Mouse (Mus musculus) olfactory bulb, adult 2 months (tissue): ENCODE measurements around the gene Chd1l. TPM values are rescaled to one million over a fixed set of nuclear protein-coding genes. Genes with fewer than 3 reads are reported as not detected.

Experiments
- H3K27ac ChIP-seq: fragments of 200-500 bp; 2 replicates; pipeline ENCODE4 v1.5.1; 2012; ENCODE audit warnings: low read depth, low read length; ENCODE audit not compliant: insufficient read depth
- H3K4me1 ChIP-seq: fragments of 200-500 bp; 2 replicates; pipeline ENCODE4 v1.6.1; 2012; ENCODE audit warnings: low read length; ENCODE audit not compliant: control insufficient read depth, insufficient read depth
- H3K4me3 ChIP-seq: fragments of 200-500 bp; 2 replicates; pipeline ENCODE4 v1.5.1; 2012; ENCODE audit warnings: mild to moderate bottlenecking, low read depth, low read length, moderate library complexity; ENCODE audit not compliant: insufficient read depth
- CTCF ChIP-seq: fragments of 200-500 bp; IDR thresholded peaks from 2 replicates; pipeline ENCODE4 v1.5.1; 2012; ENCODE audit warnings: low read depth, mild to moderate bottlenecking, low read length, moderate library complexity; ENCODE audit not compliant: insufficient read depth
- POLR2A ChIP-seq: fragments of 200-500 bp; IDR thresholded peaks from 2 replicates; pipeline ENCODE4 v1.6.1; 2012; ENCODE audit warnings: mild to moderate bottlenecking, low read depth, low read length, moderate library complexity; ENCODE audit not compliant: insufficient read depth
- WGBS: fragments of 180-500 bp; shearing (Covaris S2); methylation state at CpG from one replicate; pipeline ENCODE4 v1.1.7; 2018; 5-methylcytosine and 5-hydroxymethylcytosine counted together
- polyA plus RNA-seq: library from polyadenylated mRNA; stranded (reverse); fragments of >200 nt; gene quantifications from 2 replicates; pipeline ENCODE4 v1.2.4, GENCODE M21; 2012; ENCODE audit warnings: low replicate concordance; ENCODE audit not compliant: missing spikeins, insufficient read depth, insufficient read length

Gene Chd1l
- polyA plus RNA-seq, 1 experiment, result not detected

DNA sequence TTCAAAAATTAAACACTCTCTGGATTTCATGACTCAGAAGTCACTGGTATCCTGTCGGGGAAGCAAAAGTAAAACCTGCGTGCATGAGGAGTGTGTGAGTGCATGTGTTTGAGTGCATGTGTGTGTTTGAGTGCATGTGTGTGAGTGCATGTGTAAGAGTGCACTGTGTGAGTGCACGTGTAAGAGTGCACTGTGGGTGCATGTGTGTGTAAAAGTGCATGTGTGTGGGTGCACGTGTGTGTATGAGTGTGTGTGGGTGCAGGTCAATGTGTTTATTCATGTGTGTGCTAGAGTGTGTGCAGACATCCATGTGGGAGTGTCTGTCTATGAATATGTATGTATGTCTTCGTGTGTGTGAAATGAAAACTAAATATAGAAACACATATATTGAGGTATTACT, 51.4 kb downstream of the Chd1l start:
- WGBS, result 91% methylated on average over 5 of the region's 5 CpGs
- H3K4me1 ChIP-seq, result no peaks in the 10 kb centered on the region
- H3K4me3 ChIP-seq, result no peak overlapping the region
- no peak for TF ChIP-seq POLR2A
- no peak overlapping the region for H3K27ac ChIP-seq

DNA sequence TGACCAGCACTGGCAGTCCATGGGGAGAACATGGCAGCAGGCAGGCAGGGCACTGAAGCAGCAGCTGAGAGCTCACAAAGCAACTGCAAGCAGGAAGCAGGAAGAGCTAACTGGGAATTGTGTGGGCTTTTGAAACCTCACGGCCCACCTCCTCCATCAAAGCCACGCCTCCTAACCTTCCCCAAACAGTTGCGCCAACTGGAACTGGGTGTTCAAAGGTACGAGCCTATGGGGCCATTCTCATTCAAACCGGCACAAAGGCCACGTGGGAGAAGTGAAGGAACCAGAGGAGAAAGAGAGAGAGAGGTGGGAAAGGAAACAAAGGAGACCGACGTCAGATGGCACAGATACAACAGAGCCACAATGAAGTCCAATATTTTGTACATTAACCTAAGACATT, 63.8 kb downstream of the Chd1l start:
- Histone ChIP-seq H3K4me3 (no peak overlapping the region), H3K27ac (no peak overlapping the region), H3K4me1 (0 out of 2 replicates have a peak, but pooled peaks cover 3% of the 10 kb centered on the region)
- 45% methylated on average over 8 of the region's 8 CpGs for WGBS
- TF ChIP-seq POLR2A, result no peak
- no peak for TF ChIP-seq CTCF

- TF ChIP-seq POLR2A, result no peak
- no peak for TF ChIP-seq CTCF
- Histone ChIP-seq H3K4me3 (no peak overlapping the region), H3K27ac (no peak overlapping the region), H3K4me1 (no peaks in the 10 kb centered on the region)
- WGBS, result 46% methylated on average over 1 of the region's 1 CpGs
Measured at GRCm38 (mm10) chr3:97540171-97540570, 69.8 kb downstream of the Chd1l start.

GRCm38 (mm10) chr3:97538634-97539033, 71.4 kb downstream of the Chd1l start:
- TF ChIP-seq CTCF, result no peak
- 59% methylated on average over 1 of the region's 1 CpGs for WGBS
- Histone ChIP-seq H3K27ac (no peak overlapping the region), H3K4me3 (no peak overlapping the region), H3K4me1 (no peaks in the 10 kb centered on the region)

DNA sequence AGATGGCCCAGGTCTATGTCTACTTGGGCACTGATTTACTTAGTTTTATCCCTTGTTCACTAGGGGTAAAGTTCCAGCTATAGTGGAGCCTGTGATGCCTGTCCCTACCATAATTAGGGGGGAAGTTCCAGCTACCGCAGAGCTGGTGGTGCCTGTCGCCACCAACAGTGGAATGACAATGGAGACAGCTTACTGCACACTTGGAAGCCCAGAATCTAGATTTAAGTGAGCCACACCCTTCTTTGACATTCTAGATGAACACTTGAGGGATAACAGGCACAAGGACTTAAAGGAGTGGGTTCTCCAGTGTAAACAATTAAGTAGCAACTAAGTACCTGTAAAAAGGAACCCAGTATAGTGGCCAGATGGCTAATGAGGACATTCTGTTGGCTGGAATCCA, 73.0 kb downstream of the Chd1l start:
- TF ChIP-seq CTCF (no peak), POLR2A (no peak)
- WGBS, result 73% methylated on average over 2 of the region's 2 CpGs
- no peak overlapping the region for H3K4me3 ChIP-seq
- no peak overlapping the region for H3K27ac ChIP-seq
- H3K4me1 ChIP-seq, result no peaks in the 10 kb centered on the region

GRCm38 (mm10) chr3:97535660-97536059, 74.3 kb downstream of the Chd1l start:
- TF ChIP-seq CTCF (no peak), POLR2A (no peak)
- 90% methylated on average over 5 of the region's 5 CpGs for WGBS
- no peaks in the 10 kb centered on the region for H3K4me1 ChIP-seq
- H3K4me3 ChIP-seq, result no peak overlapping the region
- H3K27ac ChIP-seq, result no peak overlapping the region

DNA sequence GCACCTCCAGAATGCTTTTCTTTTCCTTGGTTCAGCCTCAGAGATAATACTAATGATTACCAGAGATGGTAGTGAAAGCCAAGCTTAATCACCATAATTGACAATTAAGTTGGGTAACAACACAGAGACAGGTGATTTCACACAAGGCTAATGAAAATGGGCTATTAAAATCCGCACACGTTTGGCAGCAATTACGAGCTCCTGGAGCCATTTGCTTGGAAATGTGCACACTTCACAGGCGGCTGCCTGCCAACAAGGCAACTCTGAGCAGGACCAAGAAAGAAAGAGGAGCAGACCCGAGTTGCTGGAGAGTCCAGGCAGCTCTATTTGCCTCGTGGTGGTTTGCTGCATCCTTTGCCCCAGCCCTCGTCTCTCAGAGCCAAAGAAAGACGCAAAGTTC, 84.5 kb downstream of the Chd1l start:
- Histone ChIP-seq H3K4me1 (peaks cover 8% of the 10 kb centered on the region), H3K27ac (no peak overlapping the region), H3K4me3 (no peak overlapping the region)
- TF ChIP-seq CTCF (no peak), POLR2A (no peak)
- WGBS, result 24% methylated on average over 8 of the region's 8 CpGs

DNA sequence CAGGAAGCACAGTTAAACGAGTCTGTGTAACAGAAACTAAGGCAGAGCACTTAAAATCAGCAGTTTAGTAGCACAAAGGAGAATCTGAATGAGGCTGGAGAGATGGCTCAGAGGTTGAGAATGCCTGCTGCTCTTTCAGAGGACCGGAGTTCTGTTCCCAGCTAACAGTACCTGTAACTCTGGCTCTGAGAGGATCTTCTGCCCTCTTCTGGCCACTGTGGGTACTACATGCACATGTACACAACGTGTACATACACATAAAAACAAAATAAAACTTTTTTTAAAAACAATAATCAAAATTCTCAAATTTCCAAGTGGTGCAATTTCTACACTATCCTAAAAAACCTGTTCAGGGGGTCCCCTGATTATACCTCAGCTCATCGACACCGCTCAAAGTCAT, 85.2 kb downstream of the Chd1l start:
- WGBS, result 84% methylated on average over 5 of the region's 5 CpGs

GRCm38 (mm10) chr3:97521946-97522731, 87.9 kb downstream of the Chd1l start:
- Histone ChIP-seq H3K27ac (no peak overlapping the region), H3K4me3 (no peak overlapping the region), H3K4me1 (peaks cover 10% of the 10 kb centered on the region)
- WGBS, result 51% methylated on average over 13 of the region's 13 CpGs
- TF ChIP-seq CTCF (no peak), POLR2A (no peak)

More for the DNA sequence above, 85.2 kb downstream of the Chd1l start:
- Histone ChIP-seq H3K4me1 (peaks cover 10% of the 10 kb centered on the region), H3K27ac (no peak overlapping the region), H3K4me3 (no peak overlapping the region)
- TF ChIP-seq POLR2A, result no peak
- TF ChIP-seq CTCF, result no peak
